Mouse (Mus musculus) cortical plate, adult 2 months (tissue): Measurements from ENCODE around the gene Zfp709.
"Not testable (repeated sequence)": the region's sequence is repeated elsewhere in the genome, so short reads cannot be mapped to it uniquely, and the experiment has no call there.

Experiments
- CTCF ChIP-seq: fragments of 200-500 bp; IDR thresholded peaks from 2 replicates; pipeline ENCODE4 v1.5.1; 2011; ENCODE audit warnings: mild to moderate bottlenecking, control low read depth, low read length; ENCODE audit not compliant: insufficient read depth; ENCODE audit errors: extremely low read depth
- POLR2A ChIP-seq: fragments of 200-500 bp; IDR thresholded peaks from 2 replicates; pipeline ENCODE4 v1.6.1; 2011; ENCODE audit warnings: mild to moderate bottlenecking, low read length, control low read depth; ENCODE audit not compliant: insufficient read depth; ENCODE audit errors: extremely low read depth

DNA sequence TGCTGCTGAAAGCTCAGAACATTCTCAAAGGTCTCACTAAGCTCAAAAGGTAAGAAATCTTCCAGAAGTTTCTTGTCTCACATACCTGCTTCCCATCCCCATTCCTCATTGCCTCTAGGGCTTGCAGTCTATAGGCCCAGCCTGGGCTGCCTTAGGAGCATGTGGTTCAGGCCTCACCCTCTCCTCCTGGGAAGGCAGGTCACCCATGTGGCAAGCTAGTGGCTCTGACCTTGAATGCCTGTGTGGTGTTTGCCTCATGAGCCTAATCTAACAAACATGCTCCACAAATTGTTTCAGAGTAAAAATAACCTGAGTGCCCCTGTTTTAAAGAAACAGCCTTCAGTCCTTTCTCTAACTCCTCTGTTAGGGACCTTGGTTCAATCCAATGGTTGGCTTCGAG, 20.3 kb upstream of the Zfp709 start:
- not testable (repeated sequence) for TF ChIP-seq POLR2A, CTCF
